Mouse (Mus musculus) megakaryocyte, embryonic 14.5 days (primary cell): ENCODE measurements around the gene Acbd4.

Experiments used
- FLI1 ChIP-seq: IDR thresholded peaks from 2 replicates; pipeline ENCODE4 v1.6.1; 2012; ENCODE audit warnings: low read length, inconsistent platforms, mixed read lengths
- GATA1 ChIP-seq: IDR thresholded peaks from 3 replicates; pipeline ENCODE4 v1.6.1; 2012; ENCODE audit warnings: mixed read lengths, low read length, inconsistent platforms, borderline replicate concordance

- TF ChIP-seq FLI1: no peak
- TF ChIP-seq GATA1: no peak
Measured at GRCm38 (mm10) chr11:103119609-103120008, 18.1 kb downstream of the Acbd4 start.
